Mouse (Mus musculus) neural tube, embryonic 11.5 days (tissue): Measurements from ENCODE around the gene Sirt3. TPM values are rescaled to one million over a fixed set of nuclear protein-coding genes. Genes with fewer than 3 reads are reported as not detected.

Experiments used
- ATAC-seq: fragments of 200-750 bp; cut with Nextera tagmentation; 2 replicates; pipeline ENCODE4 v1.8.0; 2017; ENCODE audit warnings: moderate number of reproducible peaks, mild to moderate bottlenecking, moderate TSS enrichment, moderate library complexity; ENCODE audit not compliant: insufficient read depth, low FRiP score, low TSS enrichment
- DNase-seq: peaks from one replicate; pipeline ENCODE4 v3.0.0-alpha.2; 2015; ENCODE audit warnings: low spot score
- H3K27ac ChIP-seq: fragments of 300-500 bp; sonication (generic); 2 replicates; pipeline ENCODE4 v1.5.1; 2014; ENCODE audit warnings: low read depth, mild to moderate bottlenecking, low read length
- H3K27me3 ChIP-seq: fragments of 300-500 bp; sonication (generic); 2 replicates; pipeline ENCODE4 v1.6.1; 2014; ENCODE audit warnings: mild to moderate bottlenecking, low read length, mixed read lengths; ENCODE audit not compliant: control insufficient read depth, insufficient read depth
- H3K36me3 ChIP-seq: fragments of 300-500 bp; sonication (generic); 2 replicates; pipeline ENCODE4 v1.6.1; 2014; ENCODE audit warnings: mild to moderate bottlenecking, low read length, moderate library complexity, mixed read lengths; ENCODE audit not compliant: control insufficient read depth, insufficient read depth
- H3K4me1 ChIP-seq: fragments of 300-500 bp; sonication (generic); 2 replicates; pipeline ENCODE4 v1.6.1; 2014; ENCODE audit warnings: low read length, mixed read lengths; ENCODE audit not compliant: control insufficient read depth, insufficient read depth
- H3K4me2 ChIP-seq: fragments of 300-500 bp; sonication (generic); 2 replicates; pipeline ENCODE4 v1.6.1; 2014; ENCODE audit warnings: low read depth, mild to moderate bottlenecking, moderate library complexity
- H3K4me3 ChIP-seq: fragments of 300-500 bp; sonication (generic); 2 replicates; pipeline ENCODE4 v1.5.1; 2014; ENCODE audit warnings: low read depth, low read length
- H3K9ac ChIP-seq: fragments of 300-500 bp; sonication (generic); 2 replicates; pipeline ENCODE4 v1.6.1; 2014; ENCODE audit warnings: mild to moderate bottlenecking, low read length
- H3K9me3 ChIP-seq: fragments of 300-500 bp; sonication (generic); 2 replicates; pipeline ENCODE4 v1.6.1; 2016; ENCODE audit warnings: low read length; ENCODE audit not compliant: control insufficient read depth
- WGBS: fragments of 180-500 bp; shearing (Covaris S2); extraction: QIAGEN DNeasy Blood & Tissue Kit; methylation state at CpG from one replicate; pipeline ENCODE4 v1.1.7; 2014; 5-methylcytosine and 5-hydroxymethylcytosine counted together
- polyA plus RNA-seq: library from polyadenylated mRNA; unstranded; fragments of >200 nt; fragmentation: Nextera tagmentation; extraction: Ambion mirVana; gene quantifications from 2 replicates; pipeline ENCODE4 v1.2.1, GENCODE M21; 2014

Sirt3 gene
- polyA plus RNA-seq, 1 experiment from 2014 or later = 26.0 TPM

- Histone ChIP-seq H3K4me1 (peaks cover 21% of the 10 kb centered on the region), H3K4me3 (peak within 1 kb of the TSS; percentile 57), H3K4me2 (peak within 1 kb of the TSS; percentile 99), H3K27ac (peak within 1 kb of the TSS; percentile 86), H3K36me3 (peaks cover 17% of the 10 kb centered on the region; the same call in 1 of the 2 replicates), H3K9me3 (no peaks in the 10 kb centered on the region), H3K27me3 (no peaks in the 10 kb centered on the region), H3K9ac (peak within 1 kb of the TSS; percentile 85)
- WGBS = 43% methylated on average over 40 of the region's 40 CpGs
- DNase-seq (no peak), ATAC-seq (peak; percentile 22; the same call in 1 of the 2 replicates)
Observed at GRCm38 (mm10) chr7:140857550-140858505, 24.3 kb downstream of the Sirt3 start, which contains the start of gene Bet1l. Bet1l (minus strand) TSS chr7:140857577.

- H3K9me3 ChIP-seq = no peaks in the 10 kb centered on the region
- no peaks in the 10 kb centered on the region for H3K27me3 ChIP-seq
- peak within 1 kb of the TSS; percentile 99 for H3K4me2 ChIP-seq
- H3K36me3 ChIP-seq = peaks cover 14% of the 10 kb centered on the region
- peak within 1 kb of the TSS; percentile 57 for H3K4me3 ChIP-seq
- DNase-seq = peak; percentile 82
- WGBS = under 1% methylated on average over 49 of the region's 50 CpGs
- H3K27ac ChIP-seq = peak within 1 kb of the TSS; percentile 86
- H3K9ac ChIP-seq = peak within 1 kb of the TSS; percentile 85
- H3K4me1 ChIP-seq = peaks cover 21% of the 10 kb centered on the region
- peak; percentile 63 for ATAC-seq
Observed at GRCm38 (mm10) chr7:140856785-140857549, 25.1 kb downstream of the Sirt3 start, which contains the start of gene Ric8a. Ric8a (plus strand) TSS chr7:140856957.

GRCm38 (mm10) chr7:140855860-140856784 is 26.0 kb downstream of the Sirt3 start, which contains the start of gene Gm45785:
Gm45785 (minus strand) TSS chr7:140856331.
- WGBS = 2% methylated on average over 51 of the region's 51 CpGs
- peaks cover 10% of the 10 kb centered on the region for H3K36me3 ChIP-seq
- peak; percentile 78 for ATAC-seq
- DNase-seq = peak; percentile 90
- no peaks in the 10 kb centered on the region for H3K27me3 ChIP-seq
- H3K27ac ChIP-seq = peak within 1 kb of the TSS; percentile 86
- H3K4me1 ChIP-seq = peaks cover 21% of the 10 kb centered on the region
- no peaks in the 10 kb centered on the region for H3K9me3 ChIP-seq
- peak within 1 kb of the TSS; percentile 99 for H3K4me2 ChIP-seq
- H3K9ac ChIP-seq = peak within 1 kb of the TSS; percentile 85
- peak within 1 kb of the TSS; percentile 57 for H3K4me3 ChIP-seq

- Histone ChIP-seq H3K4me1 (peaks cover 21% of the 10 kb centered on the region), H3K27me3 (no peaks in the 10 kb centered on the region), H3K27ac (no peak overlapping the region), H3K9ac (peak overlapping the region; percentile 85), H3K9me3 (no peaks in the 10 kb centered on the region), H3K36me3 (peaks cover 10% of the 10 kb centered on the region), H3K4me2 (peak overlapping the region; percentile 99), H3K4me3 (peak overlapping the region; percentile 57)
- DNase-seq (no peak), ATAC-seq (no peak)
- WGBS = 78% methylated on average over 9 of the region's 9 CpGs
Observed at GRCm38 (mm10) chr7:140855181-140855580, 26.9 kb downstream of the Sirt3 start.

GRCm38 (mm10) chr7:140854483-140854882 is 27.6 kb downstream of the Sirt3 start:
- Histone ChIP-seq H3K9ac (no peak overlapping the region), H3K27ac (no peak overlapping the region), H3K27me3 (no peaks in the 10 kb centered on the region), H3K9me3 (no peaks in the 10 kb centered on the region), H3K4me3 (no peak overlapping the region), H3K4me1 (peaks cover 21% of the 10 kb centered on the region), H3K36me3 (peaks cover 10% of the 10 kb centered on the region), H3K4me2 (no peak overlapping the region)
- ATAC-seq = no peak
- 93% methylated on average over 18 of the region's 18 CpGs for WGBS
- no peak for DNase-seq

- H3K4me1 ChIP-seq = peaks cover 15% of the 10 kb centered on the region
- H3K9me3 ChIP-seq = no peaks in the 10 kb centered on the region
- no peak overlapping the region for H3K27ac ChIP-seq
- 82% methylated on average over 9 of the region's 9 CpGs for WGBS
- H3K27me3 ChIP-seq = no peaks in the 10 kb centered on the region
- H3K4me3 ChIP-seq = no peak overlapping the region
- peaks cover 10% of the 10 kb centered on the region for H3K36me3 ChIP-seq
- DNase-seq = no peak
- no peak overlapping the region for H3K4me2 ChIP-seq
- no peak overlapping the region for H3K9ac ChIP-seq
- ATAC-seq = no peak
Observed at GRCm38 (mm10) chr7:140853386-140853785, 28.7 kb downstream of the Sirt3 start.

GRCm38 (mm10) chr7:140851916-140852315 is 30.2 kb downstream of the Sirt3 start:
- Histone ChIP-seq H3K9ac (no peak overlapping the region), H3K27me3 (no peaks in the 10 kb centered on the region), H3K9me3 (no peaks in the 10 kb centered on the region), H3K4me3 (no peak overlapping the region), H3K4me1 (peaks cover 8% of the 10 kb centered on the region), H3K4me2 (no peak overlapping the region), H3K36me3 (peaks cover 10% of the 10 kb centered on the region), H3K27ac (no peak overlapping the region)
- DNase-seq (no peak), ATAC-seq (no peak)
- WGBS = 99% methylated on average over 4 of the region's 4 CpGs

- H3K4me2 ChIP-seq = no peak overlapping the region
- H3K36me3 ChIP-seq = peaks cover 7% of the 10 kb centered on the region
- no peaks in the 10 kb centered on the region for H3K9me3 ChIP-seq
- H3K27ac ChIP-seq = no peak overlapping the region
- H3K9ac ChIP-seq = no peak overlapping the region
- DNase-seq = no peak
- no peak for ATAC-seq
- WGBS = 95% methylated on average over 10 of the region's 10 CpGs
- no peaks in the 10 kb centered on the region for H3K4me1 ChIP-seq
- H3K27me3 ChIP-seq = no peaks in the 10 kb centered on the region
- no peak overlapping the region for H3K4me3 ChIP-seq
Observed at GRCm38 (mm10) chr7:140848591-140848990, 33.5 kb downstream of the Sirt3 start.
